Mouse (Mus musculus): ENCODE measurements around the gene Rab11fip5. TPM values are rescaled to one million over a fixed set of nuclear protein-coding genes. Genes with fewer than 3 reads are reported as not detected.
A peak's percentile ranks its signal among the peaks of the same experiment; 100 is the strongest.

The Rab11fip5 gene
- polyA plus RNA-seq, 1 experiment from 2014 or later: 42.3 TPM

GRCm38 (mm10) chr6:85391803-85392202 is 17.4 kb upstream of the Rab11fip5 start:
- no peak overlapping the region for H3K4me2 ChIP-seq
- H3K27me3 ChIP-seq: peaks cover 5% of the 10 kb centered on the region
- H3K4me3 ChIP-seq: no peak overlapping the region
- no peak for ATAC-seq (replicated peaks; ENCODE audit: insufficient number of reproducible peaks, insufficient read depth, low FRiP score, low read depth)
- no peaks in the 10 kb centered on the region for H3K9me3 ChIP-seq (replicated peaks)
- no peak overlapping the region for H3K9ac ChIP-seq
- no peaks in the 10 kb centered on the region for H3K4me1 ChIP-seq (replicated peaks)
- no peak overlapping the region for H3K27ac ChIP-seq
- no peaks in the 10 kb centered on the region for H3K36me3 ChIP-seq
- WGBS: 14% methylated on average over 7 of the region's 7 CpGs

- 57% methylated on average over 5 of the region's 5 CpGs for WGBS
- H3K4me3 ChIP-seq: no peak overlapping the region
- ATAC-seq (replicated peaks; ENCODE audit: insufficient number of reproducible peaks, insufficient read depth, low FRiP score, low read depth): no peak
- peaks cover 10% of the 10 kb centered on the region for H3K27me3 ChIP-seq
- H3K36me3 ChIP-seq: no peaks in the 10 kb centered on the region
- H3K9me3 ChIP-seq (replicated peaks): no peaks in the 10 kb centered on the region
- no peak overlapping the region for H3K4me2 ChIP-seq
- H3K27ac ChIP-seq: no peak overlapping the region
- H3K9ac ChIP-seq: no peak overlapping the region
- no peaks in the 10 kb centered on the region for H3K4me1 ChIP-seq (replicated peaks)
These were observed 14.2 kb upstream of the Rab11fip5 start for GRCm38 (mm10) chr6:85388608-85389007.

- Histone ChIP-seq H3K4me3 (no peak overlapping the region), H3K36me3 (no peaks in the 10 kb centered on the region), H3K27me3 (peaks cover 8% of the 10 kb centered on the region), H3K27ac (no peak overlapping the region), H3K9ac (no peak overlapping the region), H3K9me3 (replicated peaks) (no peaks in the 10 kb centered on the region), H3K4me2 (no peak overlapping the region), H3K4me1 (replicated peaks) (peaks cover 21% of the 10 kb centered on the region)
- ATAC-seq (replicated peaks; ENCODE audit: insufficient number of reproducible peaks, insufficient read depth, low FRiP score, low read depth): no peak
- 69% methylated on average over 2 of the region's 2 CpGs for WGBS
These were observed 8.4 kb upstream of the Rab11fip5 start for GRCm38 (mm10) chr6:85382791-85383190.

GRCm38 (mm10) chr6:85381648-85382020 is 7.2 kb upstream of the Rab11fip5 start:
- no peak for ATAC-seq (replicated peaks; ENCODE audit: insufficient number of reproducible peaks, insufficient read depth, low FRiP score, low read depth)
- 75% methylated on average over 10 of the region's 10 CpGs for WGBS

GRCm38 (mm10) chr6:85380901-85381647 is 6.6 kb upstream of the Rab11fip5 start:
- Histone ChIP-seq H3K4me2 (peak overlapping the region; percentile 47), H3K27ac (no peak overlapping the region), H3K9ac (no peak overlapping the region), H3K4me1 (replicated peaks) (peaks cover 21% of the 10 kb centered on the region), H3K9me3 (replicated peaks) (no peaks in the 10 kb centered on the region), H3K27me3 (0 out of 2 replicates have a peak, but pooled peaks cover 5% of the 10 kb centered on the region), H3K4me3 (no peak overlapping the region; the same call in 1 of the 2 replicates), H3K36me3 (no peaks in the 10 kb centered on the region)
- ATAC-seq (replicated peaks; ENCODE audit: insufficient number of reproducible peaks, insufficient read depth, low FRiP score, low read depth): no peak; the same call in 1 of the 2 replicates
- WGBS: 31% methylated on average over 17 of the region's 17 CpGs

More at GRCm38 (mm10) chr6:85381648-85382020, 7.2 kb upstream of the Rab11fip5 start:
- Histone ChIP-seq H3K27ac (no peak overlapping the region), H3K9me3 (replicated peaks) (no peaks in the 10 kb centered on the region), H3K9ac (no peak overlapping the region), H3K36me3 (no peaks in the 10 kb centered on the region), H3K27me3 (peaks cover 5% of the 10 kb centered on the region; the same call in 1 of the 2 replicates), H3K4me3 (no peak overlapping the region), H3K4me2 (no peak overlapping the region), H3K4me1 (replicated peaks) (peaks cover 21% of the 10 kb centered on the region)

GRCm38 (mm10) chr6:85380201-85380900 is 5.9 kb upstream of the Rab11fip5 start:
- Histone ChIP-seq H3K9ac (no peak overlapping the region), H3K9me3 (replicated peaks) (no peaks in the 10 kb centered on the region), H3K36me3 (no peaks in the 10 kb centered on the region), H3K27me3 (no peaks in the 10 kb centered on the region), H3K4me3 (no peak overlapping the region; the same call in 1 of the 2 replicates), H3K27ac (no peak overlapping the region), H3K4me2 (peak overlapping the region; percentile 47), H3K4me1 (replicated peaks) (peaks cover 21% of the 10 kb centered on the region)
- WGBS: 25% methylated on average over 10 of the region's 10 CpGs
- ATAC-seq (replicated peaks; ENCODE audit: insufficient number of reproducible peaks, insufficient read depth, low FRiP score, low read depth): peak; percentile 74

- 54% methylated on average over 8 of the region's 8 CpGs for whole genome bisulfite sequencing
These were observed 4.2 kb upstream of the Rab11fip5 start for GRCm38 (mm10) chr6:85378629-85379028.

GRCm38 (mm10) chr6:85377876-85378275 is 3.4 kb upstream of the Rab11fip5 start:
- Histone ChIP-seq H3K27ac (no peak overlapping the region), H3K4me3 (no peak overlapping the region), H3K9me3 (replicated peaks) (no peaks in the 10 kb centered on the region), H3K9ac (no peak overlapping the region), H3K27me3 (no peaks in the 10 kb centered on the region), H3K36me3 (no peaks in the 10 kb centered on the region), H3K4me1 (replicated peaks) (peaks cover 28% of the 10 kb centered on the region), H3K4me2 (no peak overlapping the region)
- 60% methylated on average over 5 of the region's 5 CpGs for WGBS
- no peak for ATAC-seq (replicated peaks; ENCODE audit: insufficient number of reproducible peaks, insufficient read depth, low FRiP score, low read depth)

More at GRCm38 (mm10) chr6:85378629-85379028, 4.2 kb upstream of the Rab11fip5 start:
- H3K36me3 ChIP-seq: no peaks in the 10 kb centered on the region
- peaks cover 27% of the 10 kb centered on the region for H3K4me1 ChIP-seq (replicated peaks)
- no peak overlapping the region for H3K27ac ChIP-seq
- no peak overlapping the region for H3K9ac ChIP-seq
- H3K4me2 ChIP-seq: no peak overlapping the region
- ATAC-seq (replicated peaks; ENCODE audit: insufficient number of reproducible peaks, insufficient read depth, low FRiP score, low read depth): no peak
- H3K9me3 ChIP-seq (replicated peaks): no peaks in the 10 kb centered on the region
- no peak overlapping the region for H3K4me3 ChIP-seq
- no peaks in the 10 kb centered on the region for H3K27me3 ChIP-seq

GRCm38 (mm10) chr6:85377066-85377734 is 2.8 kb upstream of the Rab11fip5 start:
- H3K4me3 ChIP-seq: no peak overlapping the region
- no peak overlapping the region for H3K9ac ChIP-seq
- H3K4me1 ChIP-seq (replicated peaks): peaks cover 35% of the 10 kb centered on the region
- no peaks in the 10 kb centered on the region for H3K27me3 ChIP-seq
- 46% methylated on average over 4 of the region's 4 CpGs for WGBS
- H3K36me3 ChIP-seq: no peaks in the 10 kb centered on the region
- no peaks in the 10 kb centered on the region for H3K9me3 ChIP-seq (replicated peaks)
- no peak for ATAC-seq (replicated peaks; ENCODE audit: insufficient number of reproducible peaks, insufficient read depth, low FRiP score, low read depth)
- H3K27ac ChIP-seq: no peak overlapping the region
- H3K4me2 ChIP-seq: no peak overlapping the region

- peak overlapping the region; percentile 92 for H3K4me3 ChIP-seq
- H3K36me3 ChIP-seq: no peaks in the 10 kb centered on the region
- no peaks in the 10 kb centered on the region for H3K9me3 ChIP-seq (replicated peaks)
- under 1% methylated on average over 19 of the region's 19 CpGs for WGBS
- H3K4me2 ChIP-seq: peak overlapping the region; percentile 76
- no peaks in the 10 kb centered on the region for H3K27me3 ChIP-seq
- peak overlapping the region; percentile 48 for H3K9ac ChIP-seq
- H3K27ac ChIP-seq: peak overlapping the region; percentile 85
- peaks cover 45% of the 10 kb centered on the region for H3K4me1 ChIP-seq (replicated peaks)
- ATAC-seq (replicated peaks; ENCODE audit: insufficient number of reproducible peaks, insufficient read depth, low FRiP score, low read depth): peak; percentile 94
These were observed 290 bp upstream of the Rab11fip5 start for GRCm38 (mm10) chr6:85374734-85375114.

Data from heart, embryonic 15.5 days (tissue).